21 mouse cellular contexts compared by ENCODE assay signal in the genomic region with DNA sequence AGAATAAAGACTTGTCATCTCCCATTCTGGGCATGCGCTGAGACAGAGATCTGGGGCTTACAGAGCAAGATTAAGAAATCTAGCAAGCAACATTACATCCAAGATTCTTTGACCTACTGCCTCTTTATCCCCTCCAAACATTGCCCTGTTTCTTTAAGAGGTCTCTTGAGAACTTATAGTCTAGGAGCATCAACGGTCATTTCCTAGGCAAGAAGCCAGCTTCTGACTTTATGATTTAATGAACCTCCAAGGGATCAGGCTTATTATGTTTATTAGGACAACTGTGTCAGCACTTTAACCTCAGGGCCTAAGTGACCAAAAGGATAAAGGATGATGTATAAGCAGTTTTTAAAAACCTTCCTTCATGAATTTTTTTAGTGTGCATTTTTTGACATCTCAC.
DNase-seq lines count a peak whose midpoint lies in the region; ATAC-seq and TF ChIP-seq lines count a peak whose summit lies in the region.
"Had no signal": no experiment of that assay in that cellular context is flagged by ENCODE, and none has a peak within 500 bp of the region (broad histone marks: within the 10 kb centered on the region; RNA-seq: fewer than 3 reads in every experiment).

No protein-coding gene starts in this region.

- no peak overlapping the region for H3K4me3 ChIP-seq in hindbrain, postnatal 0 days (ENCODE audit: low read length)
- H3K4me3 ChIP-seq in hindbrain, embryonic 16.5 days (ENCODE audit: low read length): no peak overlapping the region
- no peak overlapping the region for H3K4me3 ChIP-seq in lung, embryonic 14.5 days (ENCODE audit: low read depth, low read length)
- H3K4me3 ChIP-seq: embryonic facial prominence, embryonic 15.5 days; gastrocnemius, adult 2 months; left cerebral cortex, adult 2 months; midbrain, embryonic 10.5 days; neural tube, embryonic 15.5 days had no signal

- no peak for TF ChIP-seq CTCF in hindbrain, postnatal 0 days (IDR thresholded peaks at IDR 0.05; ENCODE audit: low read depth)
- no peak for TF ChIP-seq CTCF in lung, embryonic 14.5 days (IDR thresholded peaks at IDR 0.05; ENCODE audit: low read depth)
- no peak for TF ChIP-seq CTCF in brain, embryonic 14.5 days (IDR thresholded peaks at IDR 0.05; ENCODE audit: borderline replicate concordance, extremely low read depth, insufficient read depth, insufficient read length)

- no peak overlapping the region for H3K27ac ChIP-seq in hindbrain, postnatal 0 days
- H3K27ac ChIP-seq in hindbrain, embryonic 16.5 days (ENCODE audit: low read depth, low read length): no peak overlapping the region
- H3K27ac ChIP-seq in lung, embryonic 14.5 days (ENCODE audit: low read depth): no peak overlapping the region
- H3K27ac ChIP-seq: embryonic facial prominence, embryonic 15.5 days; gastrocnemius, adult 2 months; left cerebral cortex, adult 2 months; macrophage; midbrain, embryonic 10.5 days; neural tube, embryonic 15.5 days had no signal

- H3K9me3 ChIP-seq in hindbrain, postnatal 0 days (ENCODE audit: low read length): no peaks in the 10 kb centered on the region
- no peaks in the 10 kb centered on the region for H3K9me3 ChIP-seq in hindbrain, embryonic 16.5 days (ENCODE audit: control insufficient read depth, low read length)
- no peaks in the 10 kb centered on the region for H3K9me3 ChIP-seq in lung, embryonic 14.5 days (ENCODE audit: low read depth, low read length)
- H3K9me3 ChIP-seq: embryonic facial prominence, embryonic 15.5 days; midbrain, embryonic 10.5 days; neural tube, embryonic 15.5 days had no signal

- H3K4me1 ChIP-seq in hindbrain, postnatal 0 days (ENCODE audit: insufficient read depth, low read length): no peaks in the 10 kb centered on the region
- peaks cover 2% of the 10 kb centered on the region; the same call in 1 of the 2 replicates for H3K4me1 ChIP-seq in hindbrain, embryonic 16.5 days (ENCODE audit: control insufficient read depth, insufficient read depth, low read depth, low read length)
- H3K4me1 ChIP-seq in lung, embryonic 14.5 days (ENCODE audit: insufficient read depth): no peaks in the 10 kb centered on the region
- H3K4me1 ChIP-seq: midbrain, embryonic 10.5 days had no signal

- TF ChIP-seq POLR2A in brain, embryonic 14.5 days (IDR thresholded peaks at IDR 0.05; ENCODE audit: borderline replicate concordance, extremely low read depth, insufficient read depth, insufficient read length, poor library complexity, severe bottlenecking): no peak

- peak; percentile 18 for DNase-seq in hindbrain, postnatal 0 days (ENCODE audit: low spot score)
- DNase-seq in lung, embryonic 14.5 days: peak; percentile 74
- no peak for DNase-seq in lung, postnatal 4 days
- peak; percentile 79 for DNase-seq in MN1 (ENCODE audit: low spot score)
- DNase-seq in brain, embryonic 14.5 days (ENCODE audit: low read depth): peak; percentile 13
- DNase-seq in embryo, embryonic 9.5 days (ENCODE audit: extremely low spot score): no peak
- DNase-seq: cerebellum, adult 9-11 months; gastrocnemius, adult 2 months; heart, postnatal 10 days; left cerebral cortex, postnatal 4 days; thymus, postnatal 14 days had no signal

- no peaks in the 10 kb centered on the region for H3K27me3 ChIP-seq in hindbrain, postnatal 0 days (ENCODE audit: insufficient read depth, low read length)
- H3K27me3 ChIP-seq in hindbrain, embryonic 16.5 days (replicated peaks; ENCODE audit: control insufficient read depth, insufficient read depth, low read length): no peaks in the 10 kb centered on the region
- H3K27me3 ChIP-seq in lung, embryonic 14.5 days (ENCODE audit: insufficient read depth, low read length): no peaks in the 10 kb centered on the region
- H3K27me3 ChIP-seq: embryonic facial prominence, embryonic 15.5 days; neural tube, embryonic 15.5 days had no signal

- H3K4me2 ChIP-seq in hindbrain, postnatal 0 days (ENCODE audit: low read depth, low read length): no peak overlapping the region
- H3K4me2 ChIP-seq in hindbrain, embryonic 16.5 days (ENCODE audit: low read length): no peak overlapping the region
- no peak overlapping the region for H3K4me2 ChIP-seq in lung, embryonic 14.5 days
- H3K4me2 ChIP-seq: embryonic facial prominence, embryonic 15.5 days; heart, embryonic 11.5 days; liver, embryonic 11.5 days; neural tube, embryonic 15.5 days had no signal

- H3K9ac ChIP-seq in hindbrain, postnatal 0 days (replicated peaks; ENCODE audit: low read length): no peak overlapping the region
- no peak overlapping the region for H3K9ac ChIP-seq in hindbrain, embryonic 16.5 days (ENCODE audit: low read depth, low read length)
- H3K9ac ChIP-seq in lung, embryonic 14.5 days: no peak overlapping the region
- H3K9ac ChIP-seq: embryonic facial prominence, embryonic 15.5 days; neural tube, embryonic 15.5 days had no signal

- H3K36me3 ChIP-seq in hindbrain, postnatal 0 days (ENCODE audit: insufficient read depth, low read length): no peaks in the 10 kb centered on the region
- H3K36me3 ChIP-seq in hindbrain, embryonic 16.5 days (ENCODE audit: control insufficient read depth, insufficient read depth, low read length): no peaks in the 10 kb centered on the region
- no peaks in the 10 kb centered on the region for H3K36me3 ChIP-seq in lung, embryonic 14.5 days (ENCODE audit: insufficient read depth)
- H3K36me3 ChIP-seq: embryonic facial prominence, embryonic 15.5 days; midbrain, embryonic 10.5 days; neural tube, embryonic 15.5 days had no signal

- ATAC-seq in hindbrain, postnatal 0 days: no peak
- no peak for ATAC-seq in hindbrain, embryonic 16.5 days
- no peak for ATAC-seq in lung, embryonic 14.5 days (ENCODE audit: insufficient read depth)
- ATAC-seq: CD4-positive, CD25-positive, alpha-beta regulatory T cell, adult 4 months; intestine, postnatal 0 days had no signal

- 50% methylated on average over 2 of the region's 2 CpGs for WGBS in hindbrain, postnatal 0 days
- WGBS in hindbrain, embryonic 16.5 days: 51% methylated on average over 2 of the region's 2 CpGs
- 53% methylated on average over 2 of the region's 2 CpGs for WGBS in lung, embryonic 14.5 days

Comparison
In these comparisons a context has a peak if more than half of its experiments do, and no peak if none do; other contexts are left out.
1. DNase-seq: peak in hindbrain, postnatal 0 days (single experiment), lung, embryonic 14.5 days (single experiment), MN1 (single experiment) and brain, embryonic 14.5 days (single experiment); none in lung, postnatal 4 days (0 of 2) and embryo, embryonic 9.5 days (single experiment).